Mouse (Mus musculus) right cerebral cortex, adult 2 months (tissue): ENCODE measurements around the gene Tdrd1.

ENCODE experiments used
- DNase-seq, 2 experiments: peaks; one replicate each; pipeline ENCODE4 v3.0.0; 2021 to 2022; ENCODE audit warnings: low spot score in 2 of 2

The Tdrd1 gene

DNA sequence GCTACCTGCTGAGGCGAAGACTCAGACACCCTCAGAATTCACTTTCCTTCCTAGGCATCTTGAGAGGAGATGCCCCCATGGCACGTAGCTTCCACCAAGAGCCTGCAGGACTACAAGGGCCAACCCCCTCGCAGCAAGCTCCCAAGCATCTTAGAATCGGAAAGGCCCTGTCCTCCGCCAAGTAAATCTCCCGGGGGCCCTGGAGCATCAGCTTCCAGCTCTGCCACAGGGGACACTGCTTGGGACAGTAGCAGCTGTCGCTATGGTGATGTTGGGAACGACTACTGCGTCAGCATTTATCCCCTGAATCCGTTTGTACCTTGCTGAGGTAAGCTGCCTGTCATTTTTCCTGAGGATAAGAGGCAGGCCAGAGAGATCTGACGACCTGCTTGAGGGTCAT is 84.6 kb downstream of the Tdrd1 start:
- no peak for DNase-seq

DNA sequence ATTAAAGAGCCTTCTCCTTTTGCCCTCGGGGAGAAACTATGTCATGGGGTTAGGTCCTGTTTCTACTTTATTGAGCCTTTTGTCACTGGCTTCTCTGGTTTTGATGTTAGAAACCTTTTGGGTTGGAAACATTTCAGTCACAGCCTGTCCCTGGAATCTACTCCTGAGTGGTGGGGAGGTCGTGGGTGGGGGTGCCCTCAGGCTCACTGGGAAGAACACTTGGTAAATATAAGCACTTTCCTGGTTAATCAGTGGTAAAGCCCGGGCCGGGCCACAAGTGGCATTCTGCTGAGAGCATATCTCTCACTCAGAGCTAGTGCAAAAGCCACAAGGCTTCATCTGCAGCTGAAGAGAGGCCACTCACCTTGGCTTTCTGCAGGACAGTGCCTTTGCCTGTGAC is 87.8 kb downstream of the Tdrd1 start:
- DNase-seq: no peak

DNA sequence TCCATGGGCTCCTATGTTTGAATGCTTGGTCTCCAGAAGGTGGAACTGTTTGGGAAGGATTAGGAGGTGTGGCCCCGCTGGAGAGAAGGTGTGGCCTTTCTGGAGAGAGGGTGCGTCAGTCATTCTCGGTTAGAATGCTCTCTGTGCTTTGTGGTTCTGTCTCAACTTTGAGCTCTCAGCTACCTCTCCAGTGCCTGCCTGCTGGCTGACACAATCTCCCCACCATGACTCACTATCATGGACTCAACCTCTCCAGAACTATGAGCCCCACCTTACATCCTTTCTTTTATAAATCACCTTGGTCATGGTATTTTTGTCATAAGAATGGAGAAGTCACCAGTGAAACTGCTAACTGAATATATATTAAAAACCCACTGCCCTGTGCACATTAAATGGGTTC is 88.6 kb downstream of the Tdrd1 start:
- no peak for DNase-seq

DNA sequence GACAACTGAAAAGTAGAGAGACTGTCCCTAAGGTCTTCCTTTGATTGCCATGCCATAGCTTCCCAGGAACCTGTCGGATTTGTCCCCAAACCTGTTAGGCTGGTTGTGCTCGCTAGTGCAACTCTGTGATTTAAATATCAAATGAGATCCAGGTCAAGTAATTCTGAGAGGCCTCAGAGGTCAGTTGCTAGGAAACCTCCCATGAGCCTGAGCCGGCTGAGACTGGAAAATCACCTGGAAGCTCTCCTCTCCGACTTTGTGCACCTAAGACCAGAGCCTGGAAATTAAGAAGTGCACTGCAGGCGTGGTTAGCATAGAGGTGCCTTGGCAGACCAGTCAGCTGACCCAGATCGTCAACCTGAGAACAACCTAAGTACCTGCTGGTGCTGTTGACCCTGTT is 89.1 kb downstream of the Tdrd1 start:
- no peak for DNase-seq
